Mouse (Mus musculus): Measurements from ENCODE around the gene Cdcp1.

DNA sequence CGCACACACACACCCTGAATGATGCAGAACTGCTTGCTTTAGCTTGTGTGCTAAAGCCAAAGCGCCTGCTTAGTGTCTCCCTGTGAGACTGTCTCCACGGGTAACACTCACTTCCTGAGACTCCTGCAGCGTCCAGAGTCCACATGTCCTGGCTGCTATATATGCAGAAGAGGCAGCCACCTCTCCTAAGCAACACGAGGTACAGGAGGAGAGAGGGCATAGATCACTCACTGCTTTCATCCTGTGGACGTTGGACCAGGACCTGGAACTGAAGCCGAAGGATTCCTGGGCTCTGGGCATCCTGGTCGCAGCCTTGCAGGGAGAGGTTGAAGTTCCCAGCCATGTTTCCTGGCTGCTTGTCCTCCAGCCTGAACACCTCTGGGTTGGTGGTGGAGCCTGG is 32.6 kb downstream of the Cdcp1 start:
- TF ChIP-seq CTCF (conservative IDR thresholded peaks at IDR 0.05; ENCODE audit: insufficient read depth, insufficient read length, low read depth, low read length) (no peak), POLR2A (IDR thresholded peaks at IDR 0.05; ENCODE audit: low read depth, low read length) (no peak)

Data from kidney, adult 2 months (tissue).